Mouse (Mus musculus): Measurements from ENCODE around the gene Cnn1. TPM values are rescaled to one million over a fixed set of nuclear protein-coding genes. Genes with fewer than 3 reads are reported as not detected.
"Not testable (repeated sequence)": the region's sequence is repeated elsewhere in the genome, so short reads cannot be mapped to it uniquely, and the experiment has no call there.

The Cnn1 gene
- total RNA-seq, 2 experiments from 2014 or later = not detected

DNA sequence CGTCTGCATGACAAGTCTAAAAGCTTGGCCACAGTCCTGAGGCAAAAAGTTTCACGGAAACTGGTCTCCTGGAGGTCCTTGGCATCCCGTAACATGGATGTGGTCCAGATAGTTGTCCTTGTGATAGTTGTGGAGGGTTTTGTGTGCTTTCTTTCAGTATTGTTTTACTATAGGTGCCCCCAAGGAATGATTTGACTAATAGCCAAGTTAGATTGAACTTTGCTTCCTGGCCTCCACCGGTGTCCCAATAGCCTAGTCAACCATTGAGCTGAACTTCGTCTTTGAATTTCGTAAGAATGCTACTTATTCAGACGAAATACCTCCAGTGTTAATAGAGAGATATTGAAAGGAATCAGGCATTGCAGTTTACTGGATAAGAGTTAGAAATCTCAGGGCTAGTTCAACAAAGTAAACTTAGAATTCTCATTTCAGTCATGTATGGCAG lies 51.3 kb downstream of the Cnn1 start:
- ATAC-seq (replicated peaks; ENCODE audit: low FRiP score, poor library complexity, severe bottlenecking) = not testable (repeated sequence)

DNA sequence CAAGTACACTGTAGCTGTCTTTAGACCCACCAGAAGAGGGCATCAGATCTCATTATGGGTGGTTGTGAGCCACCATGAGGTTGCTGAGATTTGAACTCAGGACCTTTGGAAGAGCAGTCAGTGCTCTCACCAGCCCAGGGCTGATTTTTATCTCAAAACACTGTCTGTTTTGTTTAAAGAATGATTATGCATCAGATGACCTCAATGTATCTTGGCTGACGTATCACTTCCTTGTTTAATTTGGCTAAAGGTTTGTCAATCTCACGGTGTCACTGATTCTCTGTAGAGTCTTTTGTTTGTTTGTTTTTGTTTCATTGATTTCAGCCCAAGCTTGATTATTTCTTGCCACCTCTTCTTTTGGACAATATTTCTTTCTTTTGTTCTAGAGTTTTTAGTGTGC lies 51.9 kb downstream of the Cnn1 start:
- ATAC-seq (replicated peaks; ENCODE audit: low FRiP score, poor library complexity, severe bottlenecking) = no peak

DNA sequence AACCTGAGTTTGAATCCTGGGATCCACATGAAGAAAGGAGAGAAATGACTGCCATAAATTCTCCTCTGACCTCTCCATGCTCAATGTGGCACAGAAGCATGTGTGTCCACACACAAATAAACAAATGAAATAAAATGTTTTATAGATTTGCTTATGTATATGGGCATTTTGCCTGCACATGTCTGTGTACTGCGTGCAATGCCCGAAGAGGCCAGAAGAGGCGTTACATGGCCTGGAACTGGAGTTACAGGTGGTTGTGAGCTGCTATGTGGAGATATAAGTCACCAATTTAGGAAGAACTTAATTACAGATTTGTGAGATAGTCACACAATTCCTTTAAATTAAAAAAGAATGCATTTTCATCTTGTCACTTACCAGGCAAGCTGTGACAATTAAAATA lies 54.8 kb downstream of the Cnn1 start:
- no peak for ATAC-seq (replicated peaks; ENCODE audit: low FRiP score, poor library complexity, severe bottlenecking)

DNA sequence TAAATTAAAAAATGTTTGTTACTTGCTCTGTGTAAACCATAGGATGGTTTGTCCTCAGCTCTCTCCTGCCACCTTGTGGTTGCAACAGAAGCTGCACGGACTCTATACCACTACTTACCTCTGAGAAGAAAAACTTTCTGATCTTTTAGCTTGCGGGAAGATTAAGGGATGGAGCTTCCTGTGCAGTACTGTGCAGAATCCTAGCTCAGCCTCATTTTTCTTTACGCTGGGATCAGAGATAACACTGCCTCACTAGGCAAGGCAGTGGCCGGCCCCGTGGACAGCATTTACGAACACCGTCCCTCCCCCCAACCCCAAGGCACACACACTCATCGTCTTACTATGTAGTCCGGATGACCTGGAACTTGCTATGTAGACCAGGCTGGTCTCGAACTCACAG lies 56.6 kb downstream of the Cnn1 start:
- peak; percentile 58 for ATAC-seq (replicated peaks; ENCODE audit: low FRiP score, poor library complexity, severe bottlenecking)

DNA sequence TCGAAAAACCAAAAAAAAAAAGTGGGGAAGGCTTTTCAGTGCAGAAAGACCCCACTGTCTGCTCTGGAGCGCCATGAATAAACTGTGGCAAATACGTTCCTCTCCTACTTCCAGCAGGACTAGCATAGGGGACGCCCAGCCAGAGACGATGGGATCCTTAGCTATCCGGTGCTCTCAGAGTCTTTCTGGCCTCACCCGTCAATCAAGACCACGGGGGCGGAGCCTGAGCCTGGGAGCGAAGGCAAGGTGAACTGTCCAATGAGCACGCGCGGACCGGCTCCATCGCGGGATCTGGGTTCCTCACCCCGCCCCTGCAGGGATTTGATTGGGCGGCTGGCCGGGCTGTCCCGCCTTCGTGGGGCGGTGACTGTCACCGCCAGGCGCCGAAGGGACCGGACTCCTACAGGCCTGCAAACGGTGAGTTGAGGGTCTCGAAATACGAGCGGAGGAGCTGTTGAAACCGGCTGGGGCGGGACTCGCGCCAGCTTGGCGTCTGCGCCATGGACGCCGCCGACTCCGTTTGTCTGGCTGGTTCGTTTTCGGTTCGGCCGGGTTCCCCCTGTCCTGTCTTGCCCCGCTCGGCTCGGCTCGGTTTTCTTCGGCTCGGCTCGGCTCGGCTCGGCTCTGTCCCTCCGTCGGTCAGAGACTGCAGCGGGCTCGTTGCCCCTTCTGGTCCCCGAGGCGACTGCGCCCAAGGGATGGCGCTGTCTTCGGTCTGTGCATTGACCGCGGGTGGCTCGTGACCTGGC lies 57.7 kb downstream of the Cnn1 start, which contains the start of gene Pigyl:
TSS of gene Pigyl (plus strand) at position 350 of the 749 bp plus-strand sequence.
- ATAC-seq (replicated peaks; ENCODE audit: low FRiP score, poor library complexity, severe bottlenecking) = peak; percentile 97

DNA sequence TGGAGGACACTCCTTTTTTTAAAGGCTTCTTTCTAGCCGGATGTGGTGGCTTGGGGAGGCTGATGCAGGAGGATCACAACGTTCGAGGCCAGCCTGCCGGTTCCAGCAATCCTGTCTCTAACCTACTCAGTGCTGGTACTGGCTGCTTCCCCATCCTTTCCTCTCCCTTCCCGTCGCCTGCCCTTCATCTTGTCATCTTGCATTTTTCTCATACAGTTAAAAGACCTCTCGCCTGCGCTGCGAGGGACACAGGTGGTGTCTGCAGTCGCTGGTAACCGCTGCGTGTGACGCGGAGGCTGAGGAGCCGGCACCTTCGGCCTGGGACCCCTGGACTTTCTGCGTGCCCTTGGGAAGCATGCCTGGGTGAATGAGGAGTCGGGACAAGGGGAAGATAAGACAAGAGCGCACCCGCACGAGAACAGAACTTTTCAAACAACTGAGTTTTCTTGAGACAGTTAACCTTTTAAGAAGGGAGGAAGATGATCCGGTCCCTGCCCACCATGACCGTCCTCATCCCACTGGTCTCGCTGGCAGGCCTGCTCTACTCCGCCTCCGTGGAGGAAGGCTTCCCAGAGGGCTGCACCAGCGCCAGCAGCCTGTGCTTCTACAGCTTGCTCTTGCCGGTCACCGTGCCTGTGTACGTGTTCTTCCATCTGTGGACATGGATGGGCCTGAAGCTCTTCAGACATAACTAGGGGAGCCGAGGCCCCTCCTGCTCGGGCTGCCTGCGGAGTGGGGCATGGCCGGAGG lies 58.7 kb downstream of the Cnn1 start:
- ATAC-seq (replicated peaks; ENCODE audit: low FRiP score, poor library complexity, severe bottlenecking) = no peak

Other genes with a start within 250 kb of the Cnn1 start
- 2.9 TPM in 1 of 2 replicates, not detected in the other for gene Dock6, start 246.6 kb upstream of the Cnn1 start, total RNA-seq (2015; ENCODE audit: low replicate concordance)
- 0.26 TPM in 1 of 2 replicates, not detected in the other for gene Dock6, start 246.6 kb upstream of the Cnn1 start, total RNA-seq (2017; ENCODE audit: low replicate concordance)
- gene Rab3d, start 181.0 kb upstream of the Cnn1 start, total RNA-seq (2015; ENCODE audit: low replicate concordance) = 3.8 and 7.2 TPM in 2 replicates
- gene Rab3d, start 181.0 kb upstream of the Cnn1 start, total RNA-seq (2017; ENCODE audit: low replicate concordance) = 5.0 and 11.6 TPM in 2 replicates
- not detected in 2 replicates for gene Ccdc159, start 171.7 kb upstream of the Cnn1 start, total RNA-seq (2015; ENCODE audit: low replicate concordance)
- gene Ccdc159, start 171.7 kb upstream of the Cnn1 start, total RNA-seq (2017; ENCODE audit: low replicate concordance) = not detected in 2 replicates
- 13.8 TPM in 1 of 2 replicates, not detected in the other for gene Tmem205, start 171.7 kb upstream of the Cnn1 start, total RNA-seq (2015; ENCODE audit: low replicate concordance)
- not detected in 2 replicates for gene Tmem205, start 171.7 kb upstream of the Cnn1 start, total RNA-seq (2017; ENCODE audit: low replicate concordance)
- 1.3 TPM in 1 of 2 replicates, not detected in the other for gene Plppr2, start 162.2 kb upstream of the Cnn1 start, total RNA-seq (2015; ENCODE audit: low replicate concordance)
- not detected in 2 replicates for gene Plppr2, start 162.2 kb upstream of the Cnn1 start, total RNA-seq (2017; ENCODE audit: low replicate concordance)
- gene Swsap1, start 143.5 kb upstream of the Cnn1 start, total RNA-seq (2015; ENCODE audit: low replicate concordance) = 0.42 and 3.2 TPM in 2 replicates
- 0.51 TPM in 1 of 2 replicates, not detected in the other for gene Swsap1, start 143.5 kb upstream of the Cnn1 start, total RNA-seq (2017; ENCODE audit: low replicate concordance)
- 244 and 249 TPM in 2 replicates for gene Epor, start 135.7 kb upstream of the Cnn1 start, total RNA-seq (2015; ENCODE audit: low replicate concordance)
- gene Epor, start 135.7 kb upstream of the Cnn1 start, total RNA-seq (2017; ENCODE audit: low replicate concordance) = 188 and 199 TPM in 2 replicates
- not detected in 2 replicates for gene Rgl3, start 109.8 kb upstream of the Cnn1 start, total RNA-seq (2015; ENCODE audit: low replicate concordance)
- gene Rgl3, start 109.8 kb upstream of the Cnn1 start, total RNA-seq (2017; ENCODE audit: low replicate concordance) = not detected in 2 replicates
- not detected in 2 replicates for gene Ccdc151, start 96.6 kb upstream of the Cnn1 start, total RNA-seq (2015; ENCODE audit: low replicate concordance)
- not detected in 2 replicates for gene Ccdc151, start 96.6 kb upstream of the Cnn1 start, total RNA-seq (2017; ENCODE audit: low replicate concordance)
- gene Prkcsh, start 96.4 kb upstream of the Cnn1 start, total RNA-seq (2015; ENCODE audit: low replicate concordance) = 27.0 and 27.7 TPM in 2 replicates
- 41.6 and 62.9 TPM in 2 replicates for gene Prkcsh, start 96.4 kb upstream of the Cnn1 start, total RNA-seq (2017; ENCODE audit: low replicate concordance)
- not detected in 2 replicates for gene Elavl3, start 47.2 kb upstream of the Cnn1 start, total RNA-seq (2015; ENCODE audit: low replicate concordance)
- gene Elavl3, start 47.2 kb upstream of the Cnn1 start, total RNA-seq (2017; ENCODE audit: low replicate concordance) = not detected in 2 replicates
- not detected in 2 replicates for gene Gm49318, start 28.0 kb upstream of the Cnn1 start, total RNA-seq (2015; ENCODE audit: low replicate concordance)
- not detected in 2 replicates for gene Gm49318, start 28.0 kb upstream of the Cnn1 start, total RNA-seq (2017; ENCODE audit: low replicate concordance)
- gene Zfp653, start 27.8 kb upstream of the Cnn1 start, total RNA-seq (2015; ENCODE audit: low replicate concordance) = 2.1 and 6.1 TPM in 2 replicates
- gene Zfp653, start 27.8 kb upstream of the Cnn1 start, total RNA-seq (2017; ENCODE audit: low replicate concordance) = 6.0 and 11.2 TPM in 2 replicates
- gene Ecsit, start 13.8 kb upstream of the Cnn1 start, total RNA-seq (2015; ENCODE audit: low replicate concordance) = 3.4 TPM in 1 of 2 replicates, not detected in the other
- gene Ecsit, start 13.8 kb upstream of the Cnn1 start, total RNA-seq (2017; ENCODE audit: low replicate concordance) = 2.0 and 4.9 TPM in 2 replicates
- gene Elof1, start 18.0 kb downstream of the Cnn1 start, total RNA-seq (2015; ENCODE audit: low replicate concordance) = 70.8 and 101 TPM in 2 replicates
- 21.3 and 26.2 TPM in 2 replicates for gene Elof1, start 18.0 kb downstream of the Cnn1 start, total RNA-seq (2017; ENCODE audit: low replicate concordance)
- 98.5 and 142 TPM in 2 replicates for gene Acp5, start 36.5 kb downstream of the Cnn1 start, total RNA-seq (2015; ENCODE audit: low replicate concordance)
- gene Acp5, start 36.5 kb downstream of the Cnn1 start, total RNA-seq (2017; ENCODE audit: low replicate concordance) = 95.8 and 125 TPM in 2 replicates
- gene Pigyl, start 57.6 kb downstream of the Cnn1 start, total RNA-seq (2015; ENCODE audit: low replicate concordance) = 2.9 and 29.9 TPM in 2 replicates
- gene Pigyl, start 57.6 kb downstream of the Cnn1 start, total RNA-seq (2017; ENCODE audit: low replicate concordance) = 6.8 and 29.6 TPM in 2 replicates
- not detected in 2 replicates for gene Zfp872, start 88.9 kb downstream of the Cnn1 start, total RNA-seq (2015; ENCODE audit: low replicate concordance)
- not detected in 2 replicates for gene Zfp872, start 88.9 kb downstream of the Cnn1 start, total RNA-seq (2017; ENCODE audit: low replicate concordance)
- gene Zfp809, start 126.5 kb downstream of the Cnn1 start, total RNA-seq (2015; ENCODE audit: low replicate concordance) = 12.3 and 15.5 TPM in 2 replicates
- gene Zfp809, start 126.5 kb downstream of the Cnn1 start, total RNA-seq (2017; ENCODE audit: low replicate concordance) = 14.1 and 20.1 TPM in 2 replicates
- 0.36 TPM in 1 of 2 replicates, not detected in the other for gene Zfp599, start 160.7 kb downstream of the Cnn1 start, total RNA-seq (2015; ENCODE audit: low replicate concordance)
- gene Zfp599, start 160.7 kb downstream of the Cnn1 start, total RNA-seq (2017; ENCODE audit: low replicate concordance) = 0.77 and 1.1 TPM in 2 replicates
- gene Zfp810, start 208.4 kb downstream of the Cnn1 start, total RNA-seq (2015; ENCODE audit: low replicate concordance) = 2.1 and 4.3 TPM in 2 replicates
- 0.64 and 4.5 TPM in 2 replicates for gene Zfp810, start 208.4 kb downstream of the Cnn1 start, total RNA-seq (2017; ENCODE audit: low replicate concordance)